Mouse (Mus musculus) heart, postnatal 0 days (tissue): ENCODE results near the gene 4931428L18Rik.

Experiments used
- CTCF ChIP-seq: IDR thresholded peaks from 2 replicates; pipeline ENCODE4 v1.5.1; 2016; ENCODE audit warnings: antibody characterized with exemption, control low read depth, low read depth
- EP300 ChIP-seq: IDR thresholded peaks from 2 replicates; pipeline ENCODE4 v1.6.1; 2016; ENCODE audit warnings: antibody characterized with exemption, low read depth

GRCm38 (mm10) chr1:30950456-30950835, 272.0 kb downstream of the 4931428L18Rik start:
- no peak for TF ChIP-seq CTCF
- no peak for TF ChIP-seq EP300
